Mouse (Mus musculus) layer of hippocampus, adult 9-10 months (tissue): ENCODE data around the gene Cped1.
A peak's percentile ranks its signal among the peaks of the same experiment; 100 is the strongest.

Experiments
- DNase-seq: peaks from one replicate; pipeline ENCODE4 v3.0.0; 2022; ENCODE audit warnings: low spot score

Gene Cped1

DNA sequence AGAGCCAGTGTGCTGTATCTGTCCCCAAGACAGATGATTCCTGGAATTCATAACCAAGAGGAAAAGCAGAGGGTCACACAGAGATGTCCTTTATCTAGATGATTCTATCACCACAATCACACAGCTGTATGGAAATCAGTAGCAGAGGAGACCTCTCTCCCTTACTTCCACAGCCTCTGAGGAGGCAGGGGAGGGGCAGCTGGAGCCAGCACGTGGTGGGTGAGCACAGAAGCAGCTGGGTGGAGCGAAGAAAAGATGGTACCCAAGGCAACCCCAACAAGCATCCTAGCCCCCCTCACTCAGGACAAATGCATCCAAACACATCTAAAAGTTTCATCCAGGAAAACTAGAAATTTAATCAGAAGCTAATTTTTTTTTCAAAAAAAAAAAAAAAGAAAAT is 182.7 kb downstream of the Cped1 start:
- DNase-seq, result no peak

DNA sequence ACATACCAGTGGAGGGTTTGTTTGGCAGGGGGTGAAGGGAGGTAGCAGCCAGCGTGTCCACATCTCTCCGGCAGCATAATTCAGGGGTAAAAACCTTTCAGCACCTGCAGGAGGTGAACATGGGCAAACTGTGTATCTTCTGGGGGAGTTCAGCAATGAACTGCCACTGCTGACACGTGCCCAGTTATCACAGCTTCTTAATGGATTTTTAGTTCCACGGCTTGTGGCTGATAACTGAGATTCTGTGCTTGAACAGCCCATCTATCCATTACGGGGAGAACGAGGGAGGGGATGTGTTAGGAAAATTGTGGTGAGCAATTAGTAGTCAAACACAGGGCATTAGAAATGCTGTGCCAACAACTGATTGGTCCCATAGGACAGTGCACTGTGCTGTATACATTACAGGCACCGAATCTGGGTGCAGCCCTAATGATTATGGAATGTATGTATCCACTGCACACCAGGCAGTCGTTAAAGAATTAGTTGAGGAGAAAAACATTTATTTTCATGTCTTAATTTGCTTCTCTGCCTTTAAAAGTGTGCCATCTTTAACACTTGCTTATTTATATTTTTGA is 193.1 kb downstream of the Cped1 start:
- no peak for DNase-seq

DNA sequence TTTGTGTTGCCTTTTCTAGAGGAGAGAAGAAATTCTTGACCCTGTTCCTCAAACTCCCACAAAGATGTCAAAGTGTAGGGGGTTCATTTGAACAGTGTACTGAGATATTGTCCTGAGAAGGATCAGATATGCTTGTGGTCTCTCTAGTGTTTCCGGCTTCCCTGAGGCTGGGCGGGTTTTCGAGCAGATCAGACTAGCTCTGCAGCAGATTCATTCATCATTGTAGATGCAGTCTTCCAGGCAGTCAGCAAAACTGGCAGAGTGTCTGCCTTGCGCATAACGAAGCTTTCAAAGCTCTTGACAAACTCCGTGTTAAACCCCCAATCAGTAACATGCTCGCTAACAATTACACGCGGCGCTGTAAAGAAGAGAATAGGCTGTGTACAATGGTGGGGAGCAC is 194.6 kb downstream of the Cped1 start:
- peak; percentile 15 for DNase-seq

DNA sequence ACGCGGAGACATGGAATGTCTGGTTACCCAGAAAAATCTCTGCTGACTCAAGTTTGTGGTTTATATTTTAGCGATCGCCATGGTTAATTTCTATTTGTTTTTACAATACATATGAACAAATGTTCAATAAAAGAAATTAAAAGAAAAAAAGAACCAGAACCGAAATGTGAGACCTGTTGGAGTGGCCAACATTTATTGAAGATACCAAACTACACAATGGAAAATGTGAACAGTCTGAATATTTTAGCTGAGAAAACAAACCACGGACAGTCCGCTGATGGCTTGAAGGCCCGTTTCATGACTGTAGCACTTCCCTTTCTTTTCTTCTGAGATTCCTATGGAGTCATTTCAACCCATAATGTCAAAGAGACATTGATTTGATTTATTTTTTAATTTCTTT is 201.3 kb downstream of the Cped1 start:
- no peak for DNase-seq

DNA sequence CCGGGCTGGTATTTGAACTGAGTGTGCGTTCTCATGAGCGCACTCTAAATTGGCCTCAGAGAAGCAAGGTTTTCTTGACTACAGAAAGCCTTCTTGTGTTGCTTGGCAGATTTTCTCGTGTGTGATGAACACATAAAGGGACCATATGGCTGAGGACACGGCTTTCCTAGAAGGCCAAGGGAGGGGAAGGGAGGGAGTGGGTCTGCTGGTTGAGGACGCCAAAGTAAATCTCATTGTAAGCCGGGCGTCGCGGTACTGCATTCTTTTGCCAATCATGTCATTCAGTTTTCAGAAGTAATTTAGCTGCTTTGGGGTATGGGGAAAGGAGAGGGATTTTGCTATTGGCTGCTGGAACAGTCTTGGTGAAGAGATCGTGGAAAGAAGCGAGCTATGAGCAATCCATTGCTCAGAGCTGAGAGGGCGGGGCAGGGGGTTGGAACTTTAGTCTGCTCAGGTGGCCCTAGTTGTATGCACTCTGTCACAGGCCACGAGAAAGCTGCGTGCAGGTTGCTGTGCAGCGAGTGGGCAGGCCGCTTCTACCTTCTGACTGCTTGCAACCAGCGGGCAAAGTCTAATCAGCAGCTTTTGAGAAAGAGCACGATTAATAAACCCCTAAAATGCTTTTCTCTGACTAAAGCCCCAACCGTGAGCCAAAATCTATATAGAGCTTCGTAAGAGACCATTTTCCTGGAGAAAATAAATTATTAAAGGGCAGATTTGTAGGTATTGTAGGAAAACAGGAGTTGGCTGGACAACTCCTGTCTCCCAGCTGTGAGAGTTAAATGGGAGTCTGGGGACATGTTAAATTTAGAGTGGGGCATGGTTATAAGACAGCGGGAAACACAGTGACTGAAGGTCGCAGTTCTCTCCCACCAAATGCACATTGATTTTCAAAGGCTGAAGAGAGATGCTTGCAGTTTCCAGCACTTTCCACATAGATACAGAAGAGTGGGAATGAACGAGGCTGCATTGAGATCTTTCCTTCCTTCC is 203.9 kb downstream of the Cped1 start:
- no peak for DNase-seq

DNA sequence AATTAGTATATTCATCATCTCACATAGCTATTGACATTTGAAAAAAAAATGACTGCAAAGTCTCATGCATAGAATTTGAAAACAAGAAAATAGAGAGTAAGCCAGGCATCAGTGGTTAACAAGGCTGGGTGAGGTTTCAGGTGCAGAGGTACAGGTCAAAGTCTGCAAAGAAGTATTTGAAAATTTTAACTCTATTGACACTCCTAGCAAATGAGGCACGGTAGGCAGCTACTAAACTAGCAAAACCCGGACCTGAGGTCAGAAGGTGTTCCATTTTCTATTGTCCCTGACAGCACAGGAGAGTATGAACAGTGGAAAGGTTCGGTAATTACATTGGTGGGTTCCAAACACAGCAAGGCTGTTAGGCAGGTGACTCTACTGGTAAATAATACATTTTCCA is 212.9 kb downstream of the Cped1 start:
- DNase-seq, result no peak

DNA sequence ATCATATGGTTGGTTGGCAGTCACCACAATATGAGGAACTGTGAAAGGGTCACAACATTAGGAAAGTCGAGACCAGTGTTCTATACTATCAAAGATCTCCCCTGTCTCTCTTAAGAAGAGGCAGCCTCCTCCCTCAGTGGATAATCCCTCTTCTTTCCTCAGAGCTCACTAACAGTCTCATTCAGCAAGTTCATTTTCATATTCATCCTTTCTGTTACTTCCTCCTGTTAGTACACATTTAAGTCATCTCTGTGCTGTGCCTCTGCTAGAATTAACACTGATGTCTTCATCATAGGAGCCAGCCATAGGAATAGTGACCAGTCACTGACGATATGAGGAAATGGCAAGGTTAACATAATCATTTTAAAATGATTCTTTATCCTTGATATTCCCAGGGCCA is 213.8 kb downstream of the Cped1 start:
- no peak for DNase-seq

DNA sequence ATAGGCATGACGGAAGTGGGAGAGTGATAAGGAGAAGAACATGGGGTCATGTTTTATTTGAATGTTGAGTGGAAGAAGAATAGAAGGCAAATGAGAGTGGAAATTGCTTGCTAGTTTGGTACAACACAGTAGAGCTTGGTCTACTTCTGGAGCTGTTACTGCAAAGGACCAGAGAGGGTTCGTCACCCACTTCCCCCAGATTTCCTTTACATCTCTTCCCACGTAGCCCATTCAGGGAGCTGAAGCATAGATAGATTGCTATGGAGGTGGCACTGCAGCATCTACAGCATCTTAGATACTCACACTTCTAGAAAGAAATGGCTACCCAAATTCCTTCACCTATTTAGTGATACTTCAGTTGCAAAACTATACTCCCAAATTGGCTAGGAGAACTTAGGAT is 214.4 kb downstream of the Cped1 start:
- DNase-seq, result no peak

DNA sequence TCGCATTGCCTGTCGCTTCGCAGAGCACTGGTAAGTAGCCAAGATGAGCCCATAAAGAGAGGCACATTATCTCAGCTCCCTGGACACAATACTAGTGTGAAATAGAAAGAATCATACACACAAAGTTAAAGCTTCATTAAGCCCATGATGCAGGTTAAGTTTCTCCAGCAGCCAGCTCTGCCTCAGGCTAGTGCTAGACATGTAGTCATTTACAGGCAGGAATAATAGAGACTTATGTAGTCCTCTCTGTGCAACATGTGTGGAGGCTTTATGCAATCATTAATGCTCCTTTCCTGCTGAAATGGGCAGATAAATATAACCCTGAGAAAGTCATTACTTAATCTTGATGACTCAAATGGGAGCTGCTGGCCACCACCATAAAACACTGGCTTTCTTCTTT is 216.2 kb downstream of the Cped1 start:
- no peak for DNase-seq

DNA sequence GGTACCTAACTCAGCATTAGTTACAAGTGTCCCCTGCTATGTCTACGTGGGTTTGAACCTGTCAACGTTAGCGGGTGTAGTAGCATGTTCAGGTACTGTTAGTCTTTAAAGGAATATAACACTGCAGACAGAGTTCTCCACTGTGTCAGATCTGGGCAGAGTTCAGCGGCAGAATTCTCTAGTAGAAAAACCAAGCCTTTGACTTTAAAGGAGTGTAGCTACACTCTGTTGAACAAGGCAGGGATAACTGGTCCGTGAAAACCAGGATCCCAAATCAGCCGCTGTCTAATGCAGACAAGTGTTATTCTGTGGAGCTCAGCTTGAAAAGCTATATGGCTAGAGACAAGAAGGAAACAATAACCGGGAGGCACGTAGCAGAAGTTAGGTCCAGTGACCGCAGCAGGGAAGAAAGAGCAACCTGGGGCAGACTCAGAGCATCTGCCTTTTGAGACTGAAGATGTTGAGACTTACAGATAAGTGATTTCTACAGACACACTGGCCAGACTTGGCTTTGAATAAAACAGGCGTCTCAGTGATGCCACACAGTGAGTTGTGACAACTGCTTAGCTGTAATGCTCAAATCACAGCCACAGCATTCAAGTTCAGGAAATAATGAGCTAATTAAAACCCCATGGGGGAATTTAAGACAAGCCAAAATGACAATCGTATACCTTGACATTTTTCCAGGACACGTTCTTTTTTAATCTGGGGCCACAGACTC is 219.5 kb downstream of the Cped1 start:
- DNase-seq, result no peak

DNA sequence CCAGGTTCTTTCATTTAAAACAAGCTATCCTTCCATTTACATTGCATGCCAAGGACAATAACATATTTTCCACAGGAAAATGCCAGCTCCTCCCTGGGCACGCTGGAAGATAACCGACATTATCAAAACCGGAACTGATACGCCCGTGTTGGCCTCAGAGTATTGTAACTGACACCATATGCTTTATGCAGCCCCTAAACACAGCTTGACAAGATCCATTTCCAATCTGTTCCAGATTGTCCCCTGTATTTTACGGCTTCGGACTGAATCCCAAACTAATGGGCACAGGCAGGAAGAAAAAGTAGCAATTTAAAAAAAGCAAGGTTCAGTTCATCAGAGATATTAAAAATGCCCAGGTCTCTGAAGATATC is 220.0 kb downstream of the Cped1 start:
- DNase-seq, result no peak

DNA sequence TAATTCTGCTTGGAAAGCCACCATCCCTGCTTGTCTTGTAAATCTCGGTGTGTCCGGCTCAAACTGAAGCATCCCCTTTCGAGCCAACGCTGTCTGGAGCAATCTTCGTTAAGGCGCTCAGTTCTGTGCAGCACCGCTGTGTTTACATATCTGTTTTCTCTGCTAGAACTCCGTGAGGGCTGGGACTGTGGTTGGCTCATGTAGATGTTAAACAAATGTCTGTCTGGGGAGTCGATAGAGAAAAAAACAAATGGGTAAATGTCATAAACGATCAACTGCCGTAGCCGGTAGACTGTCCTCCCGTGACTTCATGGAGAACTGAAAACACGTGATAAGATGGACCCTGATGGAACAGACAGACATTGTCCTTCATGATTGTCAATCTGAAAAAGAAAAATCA is 220.5 kb downstream of the Cped1 start:
- no peak for DNase-seq

DNA sequence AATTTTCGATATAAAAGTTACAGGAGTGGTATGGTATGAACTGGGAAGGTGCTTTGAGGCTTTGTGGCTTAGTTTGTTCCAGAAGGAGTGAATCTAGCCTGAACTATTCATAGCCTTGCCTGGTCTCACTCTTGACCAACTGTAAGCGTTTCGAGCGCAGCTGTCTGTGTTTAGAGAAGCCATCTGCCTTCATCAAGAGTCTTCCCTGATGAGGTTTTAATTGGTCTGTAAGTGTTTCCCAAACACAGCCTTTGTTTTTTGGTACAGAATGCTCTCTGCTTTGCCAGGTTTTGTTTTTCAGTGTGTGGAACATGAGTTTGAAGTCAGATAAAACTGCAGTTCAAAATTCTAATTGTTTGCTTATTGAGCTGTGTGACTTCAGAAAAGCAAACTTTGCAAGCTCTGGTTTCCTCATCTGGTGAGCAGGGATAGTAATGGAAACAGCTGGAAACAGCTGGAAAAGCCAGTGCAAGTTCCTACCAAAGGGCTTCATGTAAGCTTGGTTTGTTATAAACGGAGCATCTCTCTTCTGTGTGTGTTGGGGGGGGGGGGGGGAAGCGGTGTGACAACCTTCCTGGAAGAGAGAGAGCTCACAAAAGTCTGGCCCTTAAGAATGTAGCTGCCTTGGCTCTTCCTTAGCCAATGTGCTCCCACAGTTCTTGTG is 221.0 kb downstream of the Cped1 start:
- DNase-seq, result peak; percentile 18

DNA sequence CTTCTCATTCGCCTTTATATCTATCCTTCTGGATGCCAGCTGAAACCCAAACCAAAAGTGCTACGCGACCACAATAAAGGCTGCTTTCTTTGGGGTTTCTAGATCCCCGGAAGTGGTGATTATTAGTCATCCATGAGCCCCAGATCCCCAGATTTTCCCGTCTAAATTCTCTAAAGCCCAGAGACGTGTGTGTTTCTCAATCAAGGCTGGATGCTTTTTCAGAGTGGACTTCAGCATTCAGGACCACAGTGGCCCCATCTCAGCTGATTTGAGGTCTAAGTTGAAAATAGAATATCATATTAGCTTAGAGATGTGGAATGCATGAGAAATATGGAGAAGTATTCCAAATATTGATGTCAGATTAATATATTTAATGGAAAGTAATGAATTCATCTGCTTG is 226.4 kb downstream of the Cped1 start:
- DNase-seq, result no peak

DNA sequence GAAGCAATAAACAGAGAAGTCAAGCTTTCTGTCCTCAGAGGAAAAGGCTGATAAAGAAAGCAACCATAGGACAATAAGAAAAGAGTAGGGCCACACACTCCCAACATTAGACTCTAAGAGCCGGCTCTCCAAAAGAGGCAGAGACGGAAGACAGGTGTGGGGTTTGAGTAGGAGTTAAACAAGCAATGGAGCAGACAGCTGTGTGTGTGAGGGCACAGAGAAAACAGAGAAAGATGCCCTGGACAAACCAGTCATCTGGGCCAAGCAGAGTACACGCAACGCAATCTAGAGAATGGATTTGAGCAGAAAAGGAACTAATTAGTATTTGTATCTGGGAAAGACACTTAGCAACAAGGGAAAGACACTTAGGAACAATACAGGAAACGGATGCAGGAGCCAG is 227.5 kb downstream of the Cped1 start:
- no peak for DNase-seq

DNA sequence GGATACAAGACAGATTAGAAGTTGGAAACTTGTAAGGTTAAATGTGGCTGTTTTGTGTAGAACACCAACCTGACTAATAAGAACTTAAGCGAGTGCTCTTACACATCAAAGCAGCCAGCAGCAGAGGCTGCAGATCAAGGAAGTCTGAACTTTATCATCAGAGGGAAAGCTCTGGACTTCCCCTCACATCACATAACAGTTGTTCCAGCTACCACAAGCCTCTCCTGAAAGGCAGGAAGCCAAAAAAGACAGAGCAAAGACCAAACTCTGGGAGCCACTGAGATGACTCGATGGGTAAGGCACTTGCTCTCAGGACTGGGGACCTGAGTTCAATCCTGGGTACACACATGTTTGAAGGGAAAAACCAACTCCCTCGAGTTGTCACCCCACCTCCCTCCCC is 228.1 kb downstream of the Cped1 start:
- DNase-seq, result no peak

DNA sequence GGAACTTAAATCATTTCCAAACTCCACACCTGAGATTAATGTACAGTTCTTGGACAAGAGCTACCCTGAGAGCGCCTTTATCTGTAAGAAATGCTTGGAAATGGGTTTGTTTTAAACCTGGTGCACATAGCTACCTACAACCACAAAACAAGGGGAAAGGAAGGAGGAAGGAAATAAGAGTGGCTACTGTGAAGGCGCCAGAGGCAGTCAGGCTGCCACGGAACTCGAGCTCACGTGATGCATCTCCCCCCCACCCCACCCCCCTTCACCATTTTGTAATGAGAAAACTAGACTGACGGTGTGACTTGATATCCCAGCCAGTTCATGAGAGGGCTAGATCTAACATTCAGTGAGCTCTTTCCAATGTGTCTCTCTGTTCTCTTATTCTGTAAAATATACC is 228.9 kb downstream of the Cped1 start:
- DNase-seq, result no peak

DNA sequence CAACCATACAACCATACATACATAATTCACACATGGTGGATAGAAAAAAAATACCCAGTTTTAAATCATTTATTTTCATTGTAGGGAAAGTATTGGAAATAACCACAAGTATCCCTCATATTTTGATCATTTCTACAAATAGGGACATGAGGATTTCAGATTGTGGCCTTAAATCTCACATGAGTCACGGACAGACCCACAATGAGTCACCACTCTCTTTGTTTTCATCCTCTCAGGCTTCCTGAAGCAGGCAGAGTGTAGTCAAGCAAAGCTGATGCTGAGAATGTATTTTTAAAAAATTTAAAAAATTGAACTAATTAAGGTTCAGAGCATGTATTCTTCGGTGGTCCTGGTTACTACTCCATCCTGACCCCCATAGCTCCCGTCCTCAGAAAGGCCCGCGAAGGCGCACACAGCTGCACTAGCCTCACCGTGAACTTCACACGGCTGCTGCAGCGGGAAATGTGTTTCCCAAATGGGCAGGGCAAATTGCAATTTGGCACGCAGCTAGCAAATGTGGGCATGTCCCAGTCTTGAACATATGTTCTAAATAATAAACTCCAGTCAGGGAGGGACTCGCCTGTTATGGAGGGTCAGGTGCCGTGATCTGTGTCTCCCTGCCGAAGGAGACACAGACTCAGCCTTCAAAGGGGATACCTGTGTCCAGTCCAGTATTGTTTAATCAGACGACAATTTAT is 230.7 kb downstream of the Cped1 start:
- DNase-seq, result no peak

DNA sequence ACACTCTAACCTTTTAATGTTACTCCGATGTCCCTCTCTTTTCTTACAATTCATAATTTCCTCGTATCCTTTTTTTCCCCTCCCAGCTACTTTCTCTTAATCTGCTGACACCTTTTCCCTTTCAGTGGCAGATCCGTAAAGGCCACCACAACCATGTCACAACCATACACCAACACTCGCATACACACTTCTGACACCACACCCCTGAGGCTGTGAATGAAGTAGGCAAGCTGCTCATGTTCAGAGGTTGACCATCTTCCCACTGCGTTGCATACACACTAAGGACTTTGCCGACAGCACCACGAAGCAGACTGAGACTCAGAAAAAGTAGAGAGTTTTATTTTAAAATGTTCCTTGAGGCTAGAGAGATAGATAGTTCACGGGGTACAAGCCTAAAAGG is 235.4 kb downstream of the Cped1 start:
- no peak for DNase-seq

DNA sequence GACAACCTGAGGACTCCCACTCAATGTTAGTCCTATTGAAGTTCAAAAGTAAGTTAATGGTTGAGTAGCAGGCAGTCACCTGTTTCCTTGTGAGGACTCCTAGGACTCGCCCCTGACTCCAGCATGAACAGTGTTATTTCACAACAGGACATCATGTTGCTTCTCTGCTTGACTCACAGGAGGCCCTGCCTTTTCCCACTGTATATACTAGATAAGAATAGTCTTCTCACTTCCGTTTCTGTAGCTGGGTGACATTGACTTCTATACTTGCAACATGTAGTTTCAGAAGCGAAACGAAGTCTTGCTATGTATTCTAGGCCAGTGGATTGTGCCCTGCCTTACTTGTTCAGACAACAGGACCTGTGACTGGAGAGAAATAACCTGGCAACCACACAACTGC is 236.4 kb downstream of the Cped1 start:
- no peak for DNase-seq

DNA sequence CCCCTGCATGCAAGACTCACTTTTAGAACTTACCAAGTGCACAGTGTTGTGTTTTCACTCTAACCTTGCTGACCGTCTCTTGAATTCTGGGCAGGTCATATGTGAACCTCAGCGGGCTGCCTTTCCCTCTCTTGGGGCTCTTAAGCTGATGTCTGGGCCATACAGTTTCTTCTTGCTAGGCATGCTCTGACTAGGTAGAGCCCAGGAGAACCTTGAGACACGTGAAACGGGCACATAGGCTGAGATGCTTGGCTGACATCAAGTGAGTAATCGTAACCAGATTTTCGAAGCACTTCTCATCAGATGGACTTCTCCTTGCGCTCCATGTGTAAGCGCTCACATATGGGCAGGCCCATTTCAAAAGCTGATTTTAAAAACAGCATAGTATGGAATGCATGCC is 237.2 kb downstream of the Cped1 start:
- DNase-seq, result no peak

DNA sequence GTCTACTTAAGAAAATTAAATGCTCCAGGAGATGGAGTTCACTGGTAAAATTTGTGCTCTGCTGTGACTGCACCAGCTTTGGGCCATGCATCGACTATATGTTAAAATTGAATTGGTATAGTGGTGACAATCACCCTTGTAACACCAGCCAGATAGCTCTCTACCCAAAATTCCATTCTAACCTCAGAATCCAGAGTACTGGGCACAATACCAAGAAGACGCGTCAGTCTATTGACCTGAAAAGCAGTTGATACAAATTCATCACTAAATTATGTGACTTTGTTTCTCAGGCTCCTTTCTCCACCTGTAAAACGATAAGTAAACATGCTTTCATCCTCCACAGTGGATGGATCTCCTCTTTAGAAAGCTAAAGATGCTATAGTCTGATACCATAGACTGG is 238.6 kb downstream of the Cped1 start:
- no peak for DNase-seq
